Mouse (Mus musculus) inflammation-experienced regulatory T-cells (primary cell): ENCODE results near the gene Olfr1259. TPM values are rescaled to one million over a fixed set of nuclear protein-coding genes. Genes with fewer than 3 reads are reported as not detected.

Source experiments
- polyA plus RNA-seq, 2 experiments: library from polyadenylated mRNA; unstranded; fragments of 100-300 nt; shearing (Covaris generic); gene quantifications; one replicate each; pipeline ENCODE4 v1.2.1; 2017

The Olfr1259 gene
- under 1 TPM in 1 of 2 experiments, not detected in 1; 0.08 TPM for polyA plus RNA-seq

GRCm38 (mm10) chr2:89948564-89948963 is at the start of gene Olfr1259:
TSS of gene Olfr1259 (minus strand) at chr2:89948664.

DNA sequence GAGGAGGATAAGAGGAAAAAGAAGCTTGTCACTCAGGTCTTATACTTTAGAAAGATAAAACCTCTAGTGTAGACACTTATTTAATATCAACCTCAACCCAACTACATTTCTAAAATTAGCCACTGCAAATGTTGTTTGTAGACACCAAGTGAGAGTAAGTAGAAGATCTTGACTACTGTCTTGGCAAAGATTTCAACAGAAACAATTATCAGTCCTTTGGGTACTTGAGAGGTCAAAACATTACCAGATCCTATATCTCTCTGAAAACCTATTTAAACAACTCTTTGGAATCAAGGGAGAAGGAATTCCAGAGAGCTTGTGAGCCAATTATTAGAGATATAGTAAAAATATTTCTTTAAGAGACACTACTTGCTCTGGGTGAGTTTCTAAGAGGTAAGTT is 42.5 kb upstream of the Olfr1259 start, which contains the start of gene Olfr1261:
Gene Olfr1261 (plus strand): TSS at position 301 of the 400 bp plus-strand sequence.

DNA sequence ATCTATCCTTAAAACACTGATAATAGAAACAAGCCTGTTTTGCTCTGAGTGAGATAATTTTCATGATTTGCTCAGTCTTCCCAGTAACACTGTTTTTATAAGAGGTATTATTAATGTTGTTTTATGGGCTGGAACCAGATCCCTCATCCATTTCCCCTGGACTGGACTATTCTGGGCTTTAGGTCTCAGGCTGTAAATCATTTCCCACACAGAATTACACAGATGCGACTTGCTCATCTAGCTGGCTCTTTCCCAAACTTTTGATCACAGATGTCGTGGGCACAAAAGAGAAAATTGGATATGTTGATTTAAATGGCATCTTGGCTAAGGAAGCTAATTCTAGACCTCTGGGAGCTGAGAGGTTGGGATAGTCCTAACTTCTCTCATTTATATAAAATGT is 25.7 kb upstream of the Olfr1259 start, which contains the start of gene Olfr1260:
Gene Olfr1260 (plus strand): TSS at position 157 of the 400 bp plus-strand sequence.

GRCm38 (mm10) chr2:89927009-89927408 is 21.5 kb downstream of the Olfr1259 start, which contains the start of gene Olfr1258:
TSS of gene Olfr1258 (plus strand) at chr2:89927309.

Other genes starting within 250 kb of the Olfr1259 start
- gene Olfr1252, start 223.7 kb downstream of the Olfr1259 start, polyA plus RNA-seq: not detected
- gene Olfr1253, start 191.6 kb downstream of the Olfr1259 start, polyA plus RNA-seq: not detected
- not detected for gene Olfr1254, start 155.0 kb downstream of the Olfr1259 start, polyA plus RNA-seq
- not detected for gene Olfr1255, start 136.6 kb downstream of the Olfr1259 start, polyA plus RNA-seq
- gene Olfr1256, start 107.1 kb downstream of the Olfr1259 start, polyA plus RNA-seq: not detected
- under 1 TPM in 1 of 2 experiments, not detected in 1; 0.67 TPM for gene Olfr48, start 100.5 kb downstream of the Olfr1259 start, polyA plus RNA-seq
- gene Olfr1257, start 70.2 kb downstream of the Olfr1259 start, polyA plus RNA-seq: not detected
- under 1 TPM in 1 of 2 experiments, not detected in 1; 0.37 TPM for gene Olfr1258, start 21.4 kb downstream of the Olfr1259 start, polyA plus RNA-seq
- gene Olfr1260, start 25.7 kb upstream of the Olfr1259 start, polyA plus RNA-seq: not detected
- gene Olfr1261, start 42.6 kb upstream of the Olfr1259 start, polyA plus RNA-seq: under 1 TPM in 1 of 2 experiments, not detected in 1; 0.38 TPM
- gene Olfr1262, start 51.5 kb upstream of the Olfr1259 start, polyA plus RNA-seq: not detected
- gene Olfr1263, start 63.5 kb upstream of the Olfr1259 start, polyA plus RNA-seq: under 1 TPM; 0.07 to 0.34 TPM
- under 1 TPM; 0.04 to 0.38 TPM for gene Olfr1264, start 76.9 kb upstream of the Olfr1259 start, polyA plus RNA-seq
- under 1 TPM; 0.07 to 0.23 TPM for gene Olfr1265, start 86.7 kb upstream of the Olfr1259 start, polyA plus RNA-seq
- gene Olfr140, start 114.9 kb upstream of the Olfr1259 start, polyA plus RNA-seq: not detected
- gene Olfr1269, start 172.7 kb upstream of the Olfr1259 start, polyA plus RNA-seq: 1 to 10 TPM in 1 of 2 experiments, under 1 TPM in 1; 0.34 to 4.4 TPM
- not detected for gene Olfr32, start 193.6 kb upstream of the Olfr1259 start, polyA plus RNA-seq
- gene Olfr1270, start 204.4 kb upstream of the Olfr1259 start, polyA plus RNA-seq: under 1 TPM; 0.10 to 0.27 TPM